Comparison of ENCODE assay signal across 22 mouse cellular contexts in the genomic region with DNA sequence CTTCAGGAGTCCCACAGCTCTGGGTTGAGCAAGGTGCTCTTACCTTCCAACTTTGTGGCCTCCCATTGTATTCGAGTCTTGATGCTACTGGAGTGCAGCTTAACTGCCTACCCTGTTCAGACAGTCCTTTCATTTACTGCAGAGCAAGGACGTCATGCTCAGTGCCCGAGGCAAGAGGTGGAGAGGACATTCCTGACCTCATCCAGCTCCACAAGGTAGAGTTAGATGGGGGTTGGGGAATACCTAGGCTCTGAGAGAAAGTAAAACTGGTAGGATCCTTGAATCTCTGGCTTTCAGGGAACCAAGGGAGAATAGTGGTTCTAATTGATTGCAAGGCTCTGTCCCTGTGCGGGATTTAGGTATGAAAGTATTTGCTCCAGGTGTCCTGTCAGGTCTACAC. TPM values are rescaled to one million over a fixed set of nuclear protein-coding genes. Genes with fewer than 3 reads are reported as not detected.
"Had no signal": no experiment of that assay in that cellular context is flagged by ENCODE, and none has a peak within 500 bp of the region (broad histone marks: within the 10 kb centered on the region; RNA-seq: fewer than 3 reads in every experiment).

A gene (minus strand): TSS at position 101 of the 400 bp plus-strand sequence.

- DNase-seq: left cerebral cortex, postnatal 4 days; liver; liver, embryonic 13.5 days; liver, postnatal 0 days; lung, adult 18-20 months; lung, adult 2 months; lung, embryonic 14.5 days; lung, postnatal 10 days; lung, postnatal 14 days; lung, postnatal 36 days; lung, postnatal 4 days; midbrain, embryonic 14.5 days had no signal

RNA-seq across cellular contexts. Expression of the gene that starts here (rescaled TPM):
- total RNA-seq: left cerebral cortex, postnatal 10 days; left cerebral cortex, postnatal 14 days; left cerebral cortex, postnatal 25 days; left cerebral cortex, postnatal 36 days; left cerebral cortex, postnatal 4 days; liver, adult 2 months; megakaryocyte progenitor cell, adult 5-6 weeks; megakaryocyte, adult 5-6 weeks; megakaryocyte-erythroid progenitor cell, adult 5-6 weeks; midbrain, postnatal 0 days; monocyte, adult 5-6 weeks had no signal
